Mouse (Mus musculus) adrenal gland, postnatal 14 days (tissue): Measurements from ENCODE around the gene Cfap300. TPM values are rescaled to one million over a fixed set of nuclear protein-coding genes. Genes with fewer than 3 reads are reported as not detected.

Experiments used
- DNase-seq: peaks from one replicate; pipeline ENCODE4 v3.0.0; 2021; ENCODE audit warnings: mixed read lengths
- long read RNA-seq, 2 experiments: library from polyadenylated mRNA; stranded (forward); transcript quantifications; one replicate each; pipeline ENCODE4 v2.0.0; 2021
- total RNA-seq: library from RNA; stranded (reverse); gene quantifications from 2 replicates; pipeline ENCODE4 v1.2.3, GENCODE M21; 2021

Gene Cfap300
- total RNA-seq, result 4.3 and 4.9 TPM in 2 replicates
- long read RNA-seq, experiment 1, partial matches to known transcripts, result 0 of 1 reads
- long read RNA-seq, experiment 1, other reads (novel, unspliced or antisense), result 0 of 1 reads
- long read RNA-seq, experiment 2, partial matches to known transcripts, result 1 of 1 reads
- long read RNA-seq, experiment 2, other reads (novel, unspliced or antisense), result 0 of 1 reads

DNA sequence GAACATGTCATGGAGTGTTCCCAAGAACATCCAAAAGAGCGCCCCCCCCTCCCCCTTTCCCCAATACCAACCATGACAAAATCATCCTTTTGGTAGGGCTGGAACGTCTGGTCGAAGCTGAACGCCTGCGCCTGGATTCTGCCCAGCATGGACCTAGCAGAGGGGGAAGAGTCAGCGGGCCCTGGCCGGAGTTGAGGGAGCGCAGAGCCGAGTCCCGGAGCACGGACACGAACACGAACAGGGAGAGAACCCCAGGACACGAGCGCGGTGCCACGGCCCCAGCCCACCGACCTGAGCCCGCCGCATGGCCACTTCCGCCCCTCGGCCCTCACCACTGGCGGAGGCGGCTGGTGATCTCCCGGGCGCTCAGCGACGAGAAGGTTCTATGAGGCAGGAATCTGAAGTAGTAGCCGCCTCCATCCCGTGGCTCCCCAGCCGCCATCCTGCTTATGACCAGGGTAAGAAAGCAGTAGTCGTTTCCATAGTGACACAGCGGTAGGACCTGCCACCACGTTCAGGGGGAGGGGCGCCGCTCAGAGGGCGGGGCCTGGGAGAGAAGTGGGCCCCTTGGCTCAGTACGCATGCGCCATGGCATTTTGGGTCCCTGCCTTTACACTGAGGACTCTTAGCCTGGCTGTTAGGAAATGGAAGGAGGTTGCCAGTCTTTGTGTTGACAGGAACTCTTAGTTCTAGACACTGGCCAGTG, at the start of gene Cfap300:
Cfap300 (minus strand) TSS at position 486 of the 706 bp plus-strand sequence.
- DNase-seq, result peak; percentile 99

DNA sequence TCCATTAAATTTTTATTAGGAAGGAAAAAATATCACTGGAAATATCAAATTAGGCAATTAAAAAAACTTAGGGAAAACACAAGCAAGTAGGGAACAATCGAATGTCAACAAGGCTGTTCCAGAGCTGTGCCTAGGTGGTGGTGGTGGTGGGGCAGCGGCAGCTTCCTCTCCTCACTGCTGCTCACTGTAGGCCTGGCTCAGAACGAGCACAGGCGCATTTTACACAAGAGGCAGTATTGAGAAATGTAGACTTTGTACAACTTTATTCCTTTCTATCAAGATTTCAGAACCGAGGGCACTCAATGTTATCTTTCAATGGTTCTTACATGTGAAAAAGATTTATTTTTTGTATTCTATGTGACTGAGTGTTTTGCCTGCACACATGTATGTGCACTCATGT, 36.3 kb upstream of the Cfap300 start:
- no peak for DNase-seq

DNA sequence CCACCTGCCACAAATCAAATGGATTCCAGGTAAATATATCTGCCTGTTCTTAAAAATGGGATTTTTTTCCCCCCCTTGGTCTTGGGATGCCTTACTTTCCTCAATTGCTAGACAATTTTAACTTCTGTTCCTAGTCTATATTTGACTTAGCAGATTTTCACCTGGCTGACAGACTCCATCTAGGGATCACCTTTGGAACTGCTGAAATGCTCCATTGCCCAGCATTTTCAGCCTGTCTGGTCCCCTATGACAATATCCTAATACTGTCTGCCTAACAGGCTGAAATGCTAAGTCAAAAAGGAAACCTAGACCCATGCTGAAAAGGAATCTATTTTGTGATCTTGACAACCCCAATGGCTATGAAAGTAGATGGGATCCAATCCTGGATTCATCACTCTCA, 31.7 kb upstream of the Cfap300 start:
- DNase-seq, result peak; percentile 19

DNA sequence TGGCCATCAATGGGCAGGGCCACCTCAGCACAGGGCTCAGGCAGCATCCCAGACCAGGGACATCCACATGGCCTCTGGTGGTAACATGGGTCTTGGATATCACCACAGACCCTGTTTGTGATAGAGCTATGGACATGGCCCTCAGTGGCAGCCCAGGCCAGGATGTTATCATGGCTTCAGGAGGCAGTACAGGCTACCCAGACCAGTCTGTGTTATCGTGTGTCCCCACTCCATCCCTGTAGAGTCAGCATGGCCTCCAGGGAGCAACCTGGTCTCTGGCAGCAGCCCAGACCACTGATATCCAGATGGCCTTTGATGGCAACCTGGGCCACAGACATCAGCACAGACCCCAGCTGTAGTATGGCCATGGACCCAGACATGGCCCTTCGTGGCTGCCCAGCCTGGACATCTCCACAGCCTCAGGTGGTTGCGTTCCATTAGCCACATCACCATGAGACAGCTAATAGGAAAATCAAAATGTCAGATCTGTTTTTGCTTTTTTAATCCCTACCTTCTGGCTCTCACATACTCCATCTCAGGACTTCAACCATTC, 30.7 kb upstream of the Cfap300 start:
- no peak for DNase-seq

DNA sequence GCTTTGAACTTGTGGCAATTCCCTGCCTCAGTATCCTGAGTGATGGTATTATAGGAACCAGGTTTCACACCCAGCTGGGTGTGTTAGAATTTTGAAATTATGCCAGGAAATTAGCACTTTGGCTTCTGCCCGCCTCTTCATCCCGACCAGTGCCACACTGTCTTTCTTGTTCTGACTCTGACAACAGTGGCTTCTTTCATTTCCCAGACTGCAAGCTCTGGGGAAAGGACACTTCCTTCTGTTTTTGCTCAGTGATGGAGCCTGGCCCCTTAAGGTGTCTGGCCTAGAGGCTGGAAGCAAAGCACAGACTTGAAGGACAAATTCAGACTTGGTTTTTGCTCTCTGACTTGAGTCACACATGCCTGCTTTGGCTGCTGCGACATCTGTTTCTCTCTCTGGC, 17.0 kb upstream of the Cfap300 start:
- no peak for DNase-seq

DNA sequence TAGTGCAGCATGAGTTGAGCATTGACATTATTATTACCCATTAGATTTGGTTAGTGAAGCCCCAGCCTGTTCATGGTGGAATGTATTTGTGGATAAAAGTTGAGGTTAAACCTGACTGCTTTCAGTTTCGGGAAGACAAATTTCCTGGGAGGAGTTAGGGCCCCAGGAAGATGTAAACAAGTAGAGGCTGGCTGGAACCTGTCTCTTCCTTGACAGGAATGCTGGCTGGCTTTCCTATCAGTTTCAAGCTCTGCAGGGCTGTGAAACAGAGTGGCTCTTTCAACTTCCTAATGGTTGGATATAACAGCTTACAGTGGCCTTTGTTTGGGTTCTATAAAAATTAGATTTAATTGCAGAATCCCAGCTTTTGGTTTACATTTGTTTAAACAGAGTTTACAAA, 12.2 kb upstream of the Cfap300 start:
- no peak for DNase-seq

DNA sequence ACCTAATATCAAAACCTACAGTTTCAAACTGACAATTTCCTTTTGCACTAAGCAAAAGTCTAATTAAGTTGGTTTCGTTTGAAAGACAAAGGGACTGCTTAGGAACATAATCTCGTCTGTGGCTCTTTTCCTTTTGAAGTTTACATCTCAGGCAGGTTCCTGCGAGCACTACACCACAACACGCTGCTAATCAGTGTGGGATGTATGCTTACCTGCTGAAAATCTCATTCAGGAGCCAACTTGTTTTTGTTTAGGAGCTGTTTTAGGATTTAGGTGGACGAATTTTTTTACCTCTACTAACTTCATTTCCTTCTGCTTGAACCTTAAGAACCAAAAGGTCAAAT, 393 bp upstream of the Cfap300 start:
- DNase-seq, result no peak

DNA sequence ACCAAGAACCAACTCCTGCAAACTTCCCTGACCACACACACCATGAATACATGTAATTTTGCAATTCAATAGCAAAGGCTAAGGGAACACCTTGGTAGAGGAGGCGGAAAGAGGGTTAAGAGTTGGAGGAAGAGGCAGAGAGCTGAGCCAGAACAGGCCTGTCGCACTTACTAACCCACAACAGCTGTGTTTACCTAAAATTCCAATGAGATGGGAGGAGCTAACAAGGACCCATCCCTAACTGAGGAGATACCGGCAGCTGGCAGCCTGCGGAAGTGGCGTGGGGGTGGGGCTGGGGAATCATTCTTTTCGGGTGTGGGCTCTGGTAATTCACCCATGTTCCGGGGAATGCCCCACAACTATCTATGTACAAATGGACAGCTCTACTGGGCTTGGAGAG, 7.1 kb downstream of the Cfap300 start:
- DNase-seq, result no peak

DNA sequence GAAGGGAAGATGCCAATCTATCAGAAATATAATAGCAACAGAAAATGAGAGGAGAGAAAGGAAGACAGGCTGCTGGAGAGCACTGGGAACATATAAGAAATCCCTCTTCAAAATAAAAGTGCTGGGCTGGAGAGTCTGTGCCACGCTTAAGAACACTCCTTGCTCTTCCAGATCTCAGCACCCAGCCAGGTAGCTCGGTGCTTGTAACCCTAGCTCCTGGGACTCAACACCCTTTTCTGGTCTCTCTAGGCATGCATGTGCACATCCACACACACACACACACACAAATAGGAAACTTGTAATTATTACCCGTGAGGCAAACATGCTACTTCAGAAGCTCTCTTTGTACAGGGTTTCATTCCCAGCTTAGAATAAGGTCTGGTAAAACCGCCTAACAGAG, 7.5 kb downstream of the Cfap300 start:
- DNase-seq, result no peak

DNA sequence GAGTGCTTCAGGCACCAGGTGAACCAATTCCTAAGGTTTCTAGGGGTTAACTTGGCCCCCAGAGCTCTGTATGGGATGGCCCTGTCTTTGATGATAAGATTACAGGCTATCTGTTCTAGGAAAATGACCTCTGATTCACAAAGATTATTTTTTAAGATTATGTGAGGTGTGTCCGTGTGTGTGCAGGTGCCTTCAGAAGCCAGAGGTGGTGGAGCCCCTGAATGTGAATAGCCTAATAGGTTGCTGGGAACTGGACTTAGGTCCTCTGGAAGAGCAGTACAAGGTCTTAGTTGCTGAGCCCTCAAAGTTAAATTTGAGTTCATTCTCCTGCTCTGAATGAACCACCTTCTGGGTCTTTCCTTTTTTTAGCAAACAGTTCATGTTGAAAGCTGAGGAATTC, 8.5 kb downstream of the Cfap300 start:
- DNase-seq, result no peak

DNA sequence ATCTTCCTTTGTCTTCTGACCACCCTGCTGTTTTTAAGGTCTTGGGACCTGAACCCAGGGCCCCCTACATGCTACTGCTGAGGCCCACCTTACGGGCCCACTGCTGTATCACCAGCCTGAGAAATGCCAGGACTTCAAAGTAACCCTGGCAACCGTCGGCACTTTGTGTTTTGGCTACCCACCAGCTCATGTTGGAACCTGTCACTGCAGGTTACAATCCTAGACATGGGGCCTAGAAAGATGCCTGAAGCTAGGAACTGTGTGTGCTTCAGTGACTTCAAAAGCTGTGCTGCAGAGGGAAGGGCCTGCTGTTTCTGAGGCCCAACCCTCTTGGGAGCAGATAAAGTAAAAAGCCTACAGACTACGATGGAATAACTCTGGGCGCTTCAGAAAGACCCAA, 9.8 kb downstream of the Cfap300 start:
- peak; percentile 8 for DNase-seq

DNA sequence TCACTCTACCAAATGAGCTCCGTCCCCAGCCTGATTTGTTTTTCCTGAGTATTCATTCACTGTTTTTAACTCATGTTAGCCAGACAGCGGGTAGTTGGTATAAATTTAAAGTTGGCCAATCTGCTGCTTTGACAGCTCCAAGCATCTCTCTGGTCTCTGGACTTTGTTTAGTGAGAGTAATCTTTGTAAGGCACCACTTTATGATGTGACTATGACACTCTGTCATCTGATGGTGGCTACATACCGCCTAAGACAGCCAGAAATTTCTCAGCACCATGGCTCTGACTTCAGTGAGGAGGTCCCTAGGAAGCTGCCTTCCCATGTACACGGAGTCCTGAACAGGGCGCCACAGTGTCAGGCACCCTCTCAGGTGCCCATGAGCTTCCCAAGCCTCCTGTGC, 24.0 kb downstream of the Cfap300 start:
- DNase-seq, result no peak

DNA sequence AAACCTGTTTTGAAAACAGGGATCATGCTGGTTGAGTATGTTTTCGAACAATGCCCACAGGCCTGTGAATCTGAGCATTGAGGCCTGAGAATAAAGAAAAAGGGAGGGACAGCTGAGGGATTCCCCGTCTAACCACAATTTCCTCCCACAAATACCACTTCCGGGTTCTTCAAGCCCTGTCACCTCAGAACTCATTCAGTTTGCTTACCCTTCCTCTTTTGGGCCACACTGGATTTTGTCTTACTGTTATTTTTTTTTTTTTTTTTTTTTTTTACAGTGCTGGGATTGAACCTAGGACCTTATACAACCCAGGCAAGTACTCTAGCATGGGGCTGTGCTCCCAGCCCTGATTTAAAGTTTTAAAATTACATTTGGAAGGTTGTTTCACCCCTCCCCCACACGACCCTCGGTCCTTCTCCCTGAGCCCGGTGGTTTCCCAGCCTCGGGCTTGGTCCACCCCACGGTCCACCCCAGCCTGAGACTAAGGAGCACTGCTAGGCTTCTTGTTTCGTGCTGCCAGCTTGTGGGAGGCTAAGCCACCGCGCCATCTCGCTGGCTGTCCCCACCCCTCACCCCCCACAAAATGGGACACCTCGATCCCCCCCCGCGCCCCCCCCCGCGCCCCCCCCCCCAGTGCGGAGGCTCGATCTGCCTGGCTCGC, 25.2 kb downstream of the Cfap300 start:
- DNase-seq, result peak; percentile 10

DNA sequence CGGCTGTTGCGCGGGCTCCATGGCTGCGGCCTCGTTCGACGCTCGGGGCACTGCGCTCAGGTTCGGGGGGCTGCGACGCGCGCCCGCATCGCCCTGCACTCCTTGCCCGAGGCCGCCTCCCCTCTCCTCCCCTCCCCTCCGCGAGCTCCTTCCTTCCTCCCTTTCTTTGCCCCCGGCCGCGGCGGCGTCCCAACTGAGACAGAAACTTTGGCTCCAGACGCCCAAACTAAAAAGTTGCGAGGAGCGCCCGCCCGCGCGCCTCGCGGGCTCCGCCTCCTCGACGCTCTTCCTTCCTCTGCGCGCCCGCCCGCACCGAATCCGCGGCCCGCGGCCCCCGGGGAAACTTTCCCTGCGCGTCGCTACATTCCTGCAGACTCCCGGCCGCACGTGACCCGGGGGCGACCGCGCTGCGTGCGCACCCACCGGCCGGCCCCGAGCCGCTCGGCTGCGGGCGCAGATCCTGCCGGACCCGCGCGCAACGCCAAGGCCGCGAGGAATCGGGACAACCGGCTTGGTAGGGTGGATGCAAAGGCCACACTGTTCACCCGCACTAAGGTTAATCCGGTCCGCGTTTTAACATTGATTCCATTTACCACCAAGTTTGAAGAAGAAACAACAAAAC, 38.1 kb downstream of the Cfap300 start, which contains the start of gene Yap1:
Yap1 (minus strand) TSS at position 227 of the 622 bp plus-strand sequence.
- DNase-seq, result peak; percentile 95

DNA sequence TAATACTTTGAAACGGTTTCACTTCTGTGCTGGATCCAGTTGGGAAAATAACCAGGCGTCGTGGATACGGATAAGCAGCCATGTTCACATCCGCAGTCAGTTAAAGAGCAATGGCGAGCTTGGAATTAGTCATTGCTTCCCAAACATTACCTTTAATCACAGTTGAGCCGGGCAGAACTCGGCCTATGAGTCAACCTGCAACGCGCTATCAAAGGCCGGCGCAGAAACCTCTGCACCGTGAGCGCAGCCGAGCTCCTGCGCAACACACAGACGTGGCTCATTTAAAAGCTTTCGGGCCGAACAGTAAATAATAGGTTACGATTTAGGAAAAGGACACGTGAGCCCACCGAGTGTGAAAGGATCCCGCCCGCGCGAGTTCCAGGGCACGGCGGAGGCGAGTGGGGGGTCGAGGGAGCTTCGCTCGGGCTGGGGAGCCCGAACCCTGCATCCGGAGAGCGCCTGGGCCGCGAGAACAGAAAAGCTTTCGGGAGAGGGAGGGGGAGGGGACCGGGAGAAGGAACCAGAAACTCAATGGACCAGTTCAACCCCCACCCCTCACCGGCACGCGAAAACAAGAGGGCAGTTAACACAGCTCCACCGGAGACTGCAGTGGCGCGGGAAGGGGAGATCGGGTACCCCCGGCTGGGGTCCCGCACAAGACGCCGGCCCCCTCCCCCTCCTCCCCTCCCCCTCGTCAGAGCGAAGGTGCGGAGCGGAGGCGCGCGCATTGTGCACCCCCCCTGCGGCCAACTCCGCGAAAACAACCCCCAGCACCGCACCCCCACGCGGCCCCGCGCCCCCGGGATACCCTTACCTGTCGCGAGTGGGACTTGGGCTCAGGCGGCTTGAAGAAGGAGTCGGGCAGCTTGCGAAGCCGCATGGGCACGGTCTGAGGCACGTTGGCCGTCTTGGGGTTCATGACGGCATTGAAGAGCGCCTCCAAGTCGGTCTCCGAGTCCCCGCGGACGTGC, 39.0 kb downstream of the Cfap300 start:
- DNase-seq, result peak; percentile 82

DNA sequence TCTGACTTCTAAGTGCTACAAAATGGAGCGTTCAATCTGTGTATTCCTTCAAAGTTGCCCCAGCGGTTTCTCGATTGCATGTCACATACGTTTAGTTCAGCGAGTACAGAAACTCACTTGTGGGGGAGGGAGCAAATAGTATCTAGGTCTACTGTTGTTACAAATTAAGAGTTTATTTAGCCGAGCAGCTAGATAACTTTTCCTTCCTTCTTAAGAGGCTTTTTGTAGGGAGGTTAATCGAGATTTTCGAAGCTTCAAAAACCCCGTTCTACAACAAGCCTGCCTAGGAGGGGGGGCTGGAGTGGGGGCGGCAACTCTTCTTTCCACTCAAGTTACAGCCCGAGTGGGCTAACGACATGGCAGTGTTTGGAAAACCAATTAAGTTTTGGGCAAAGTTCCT, 39.8 kb downstream of the Cfap300 start:
- DNase-seq, result peak; percentile 37

DNA sequence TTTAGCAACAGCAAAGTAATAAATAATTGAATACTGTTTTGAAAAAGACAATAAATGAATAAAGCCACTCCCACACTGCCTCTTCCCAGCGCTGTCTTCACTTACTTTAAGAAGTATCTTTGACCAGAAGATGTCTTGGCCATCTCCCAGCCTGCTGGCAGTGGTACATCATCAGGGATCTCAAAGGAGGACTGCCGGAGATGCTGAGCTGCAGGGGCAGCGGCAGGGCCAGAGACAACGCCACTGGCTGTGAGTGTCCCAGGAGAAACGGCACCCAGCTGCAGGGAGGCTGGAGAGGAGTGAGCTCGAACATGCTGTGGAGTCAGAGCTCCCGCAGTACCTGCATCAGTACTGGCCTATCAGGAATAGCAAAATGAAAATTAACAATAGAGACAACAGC, 41.3 kb downstream of the Cfap300 start:
- no peak for DNase-seq

DNA sequence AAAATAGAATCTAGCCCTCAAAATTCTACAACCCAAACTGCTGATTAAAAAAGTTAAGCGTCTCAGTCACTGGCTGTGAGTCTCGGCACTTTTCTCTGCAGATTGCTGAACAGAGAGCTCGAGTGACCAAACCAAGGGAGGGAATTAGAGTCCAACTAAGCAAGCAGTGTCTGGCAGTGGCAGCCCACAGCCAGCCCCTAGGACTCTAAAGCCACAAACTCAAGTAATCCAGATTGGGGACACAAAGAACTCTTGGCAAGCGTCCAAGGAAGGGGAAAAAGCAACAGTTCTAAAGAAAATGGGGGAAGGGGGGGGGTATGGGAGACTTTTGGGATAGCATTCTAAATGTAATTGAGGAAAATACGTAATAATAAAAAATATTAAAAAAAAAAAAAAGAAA, 48.3 kb downstream of the Cfap300 start:
- DNase-seq, result no peak

DNA sequence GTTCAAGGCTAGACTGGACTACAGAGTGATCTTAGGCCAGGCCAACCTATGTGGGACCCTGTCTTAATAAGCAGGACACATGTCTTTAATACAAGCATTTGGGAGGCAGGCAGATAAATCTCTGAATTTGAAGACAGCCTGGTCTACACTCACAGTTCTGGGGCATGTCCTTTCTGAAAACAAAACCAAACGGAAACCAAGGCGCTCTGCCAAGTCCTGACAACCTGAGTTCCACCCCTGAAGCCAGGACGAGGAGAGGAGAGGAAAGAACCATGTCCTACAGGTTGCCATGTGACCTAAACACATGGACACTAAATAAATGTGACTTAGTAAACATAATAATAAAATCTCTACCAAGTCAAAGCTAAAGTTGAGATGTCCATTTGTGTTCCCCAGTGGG, 50.0 kb downstream of the Cfap300 start:
- DNase-seq, result peak; percentile 34

DNA sequence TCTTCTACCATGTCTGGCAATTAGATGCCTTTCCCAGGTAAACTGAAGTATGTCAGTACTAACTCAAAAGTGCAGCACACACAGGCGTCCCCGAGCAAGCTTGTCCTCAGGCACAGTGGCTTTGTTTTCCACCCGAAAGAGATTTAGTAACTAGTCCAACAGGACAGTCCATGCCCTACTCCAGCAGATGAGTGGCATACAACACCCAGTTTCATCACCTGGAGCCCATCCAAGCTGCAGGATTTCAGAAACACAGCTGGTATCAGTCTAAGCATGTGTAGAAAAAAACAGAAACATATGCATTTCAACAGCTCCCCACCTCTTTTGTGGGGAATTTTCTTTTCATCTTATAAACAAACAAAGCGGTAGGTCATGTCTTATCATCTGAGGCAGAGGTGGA, 51.7 kb downstream of the Cfap300 start:
- peak; percentile 31 for DNase-seq

DNA sequence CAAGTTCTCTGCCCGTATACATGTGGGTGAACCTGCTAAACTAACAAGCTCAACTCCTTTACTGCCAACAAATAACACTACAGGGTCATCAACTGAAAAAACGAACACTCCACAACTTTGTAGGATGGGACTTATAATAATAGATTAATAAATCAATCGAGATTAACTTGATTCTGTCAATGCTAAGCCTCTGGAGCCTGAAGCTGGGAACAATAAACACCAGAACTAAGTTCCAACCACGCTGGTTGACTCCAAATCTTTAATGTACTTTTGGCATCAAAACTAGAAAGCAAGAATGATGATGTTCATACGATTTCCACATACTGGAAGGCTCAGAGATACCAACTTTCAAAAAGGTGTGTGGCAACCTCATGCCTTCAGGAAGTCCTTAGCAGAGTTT, 55.5 kb downstream of the Cfap300 start:
- no peak for DNase-seq

DNA sequence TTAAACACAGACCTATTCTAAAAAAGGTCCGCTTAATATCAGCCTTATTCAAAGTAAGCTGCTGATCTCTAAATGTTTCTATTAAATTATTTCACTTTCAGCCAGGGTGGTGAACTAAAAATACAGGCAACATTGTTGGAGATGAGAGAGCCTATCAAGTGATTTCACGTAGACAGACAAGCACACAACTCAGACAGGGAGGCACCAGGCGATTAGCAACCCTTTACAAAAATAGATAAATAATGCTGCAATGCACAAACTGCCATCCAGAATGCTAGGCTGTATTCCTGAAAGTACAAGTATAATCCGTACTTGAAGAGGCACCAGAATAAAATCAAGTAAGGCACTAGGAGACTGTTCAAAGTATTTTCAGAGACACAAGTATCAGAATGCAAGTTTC, 58.3 kb downstream of the Cfap300 start:
- no peak for DNase-seq
